Mouse (Mus musculus) adrenal gland, postnatal 4 days (tissue): Measurements from ENCODE around the gene Chn1. TPM values are rescaled to one million over a fixed set of nuclear protein-coding genes. Genes with fewer than 3 reads are reported as not detected.
A peak's percentile ranks its signal among the peaks of the same experiment; 100 is the strongest.

Experiments used
- DNase-seq, 2 experiments: peaks; one replicate each; pipeline ENCODE4 v3.0.0; 2021 to 2022; ENCODE audit warnings: low spot score in 2 of 2, mixed read lengths in 2 of 2
- total RNA-seq, 2 experiments: library from RNA; stranded (reverse); gene quantifications; 2 replicates each; pipeline ENCODE4 v1.2.3; 2021

The Chn1 gene
- total RNA-seq, 2 experiments from 2014 or later, result 25.8 to 34.3 TPM

GRCm38 (mm10) chr2:73596786-73597185, 178.4 kb downstream of the Chn1 start:
- DNase-seq, result no peak

- DNase-seq, result no peak
Measured at GRCm38 (mm10) chr2:73596326-73596725, 178.8 kb downstream of the Chn1 start.

- no peak for DNase-seq
Measured at GRCm38 (mm10) chr2:73593101-73593439, 182.1 kb downstream of the Chn1 start.

GRCm38 (mm10) chr2:73592231-73593100, 182.7 kb downstream of the Chn1 start:
- DNase-seq, result no peak

GRCm38 (mm10) chr2:73591246-73591645, 183.9 kb downstream of the Chn1 start:
- no peak for DNase-seq

- no peak for DNase-seq
Measured at GRCm38 (mm10) chr2:73590106-73590505, 185.0 kb downstream of the Chn1 start.

GRCm38 (mm10) chr2:73588951-73589350, 186.2 kb downstream of the Chn1 start:
- DNase-seq, result no peak

GRCm38 (mm10) chr2:73587109-73587506, 188.0 kb downstream of the Chn1 start:
- no peak for DNase-seq

GRCm38 (mm10) chr2:73586392-73587108, 188.6 kb downstream of the Chn1 start:
- DNase-seq, result no peak

GRCm38 (mm10) chr2:73585347-73585831, 189.8 kb downstream of the Chn1 start:
- no peak for DNase-seq

GRCm38 (mm10) chr2:73584645-73585346, 190.3 kb downstream of the Chn1 start:
- DNase-seq, result peak; percentile 38 to 53

GRCm38 (mm10) chr2:73580720-73581119, 194.4 kb downstream of the Chn1 start:
- no peak for DNase-seq

GRCm38 (mm10) chr2:73580166-73580565, 195.0 kb downstream of the Chn1 start, which contains the start of gene Chrna1:
Chrna1 (minus strand) TSS chr2:73580338.
- DNase-seq, result no peak

- DNase-seq, result no peak
Measured at GRCm38 (mm10) chr2:73579168-73579567, 196.0 kb downstream of the Chn1 start.

GRCm38 (mm10) chr2:73574418-73574817, 200.7 kb downstream of the Chn1 start:
- DNase-seq, result no peak

GRCm38 (mm10) chr2:73573556-73573955, 201.6 kb downstream of the Chn1 start:
- no peak for DNase-seq

GRCm38 (mm10) chr2:73572539-73573372, 202.4 kb downstream of the Chn1 start:
- DNase-seq, result peak; percentile 33 to 43

GRCm38 (mm10) chr2:73571901-73572300, 203.2 kb downstream of the Chn1 start:
- DNase-seq, result no peak

- DNase-seq, result no peak
Measured at GRCm38 (mm10) chr2:73571304-73571703, 203.8 kb downstream of the Chn1 start.

- DNase-seq, result no peak
Measured at GRCm38 (mm10) chr2:73566989-73567605, 208.0 kb downstream of the Chn1 start.
